Mouse (Mus musculus) heart, adult 11 months (tissue): ENCODE measurements around the gene Arpc1a.
"Not testable (repeated sequence)": the region's sequence is repeated elsewhere in the genome, so short reads cannot be mapped to it uniquely, and the experiment has no call there.

ENCODE experiments used
- DNase-seq: peaks from one replicate; pipeline ENCODE4 v3.0.0; 2022

The Arpc1a gene

DNA sequence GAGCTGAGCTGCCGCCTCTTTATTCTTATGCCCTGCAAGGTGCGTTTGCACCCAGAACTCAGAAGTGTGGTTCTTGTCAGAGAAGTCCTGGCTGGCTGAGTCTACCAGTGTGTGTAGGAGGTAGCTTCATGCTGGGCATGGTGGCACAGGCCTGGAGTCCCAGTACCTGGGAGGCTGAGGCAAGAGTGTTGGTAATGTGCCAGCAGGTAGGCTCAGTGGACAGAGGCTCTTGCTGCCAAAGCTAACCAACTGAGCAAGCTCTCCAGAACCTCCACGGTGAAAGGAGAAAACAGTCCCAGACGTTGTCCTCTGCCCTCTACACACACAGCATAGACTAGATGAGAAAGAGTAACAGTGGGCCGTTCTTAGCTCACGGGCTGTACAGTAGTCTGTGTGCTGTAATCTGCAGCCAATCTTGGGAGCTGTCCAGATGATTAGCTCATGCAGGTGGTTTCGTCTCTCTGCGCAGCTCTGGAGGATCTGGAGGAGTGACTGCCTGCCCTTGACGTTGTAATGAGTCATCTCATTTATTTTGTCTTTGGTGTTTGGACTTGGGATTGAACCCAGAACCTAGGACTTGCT is 22.2 kb downstream of the Arpc1a start:
- peak; percentile 83 for DNase-seq

DNA sequence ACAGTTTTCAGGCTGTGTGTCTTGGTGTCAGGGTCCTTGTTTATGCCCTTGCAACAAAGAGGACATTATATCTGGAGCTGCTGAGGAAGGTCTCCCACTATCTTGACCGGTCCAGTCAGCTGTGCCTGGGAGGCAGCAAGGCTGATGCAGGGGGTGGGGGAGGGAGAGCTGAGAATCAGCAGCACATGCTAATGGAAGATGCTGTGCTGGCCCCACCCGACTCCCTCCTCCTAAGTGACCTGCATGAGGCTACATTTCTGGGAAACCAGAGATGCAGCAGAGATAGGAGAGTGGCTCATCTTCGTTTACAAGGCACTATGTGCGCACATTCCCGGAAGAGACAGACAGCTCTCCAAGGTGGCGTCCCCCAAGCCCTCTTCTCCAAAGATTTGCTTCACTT is 26.8 kb downstream of the Arpc1a start:
- DNase-seq = no peak

DNA sequence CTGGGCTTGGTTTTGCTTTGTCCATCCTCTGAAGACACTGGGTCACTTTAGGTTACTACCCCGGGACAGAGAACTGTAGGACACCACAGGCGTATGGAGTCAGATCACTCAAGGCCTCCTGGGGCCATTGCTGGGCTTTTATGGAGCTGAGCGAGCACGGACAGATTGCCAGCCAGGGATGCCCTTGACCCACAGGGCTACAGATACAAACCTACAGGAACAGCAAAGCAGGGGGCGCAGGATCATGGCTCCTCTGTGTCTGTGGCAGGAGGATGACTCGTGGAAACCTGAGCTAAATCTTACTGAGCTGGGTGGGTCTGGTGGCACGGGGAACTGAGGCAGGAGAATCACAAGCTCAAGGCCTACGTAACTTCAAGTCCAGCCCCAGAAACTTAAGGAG is 28.9 kb downstream of the Arpc1a start:
- DNase-seq = no peak

DNA sequence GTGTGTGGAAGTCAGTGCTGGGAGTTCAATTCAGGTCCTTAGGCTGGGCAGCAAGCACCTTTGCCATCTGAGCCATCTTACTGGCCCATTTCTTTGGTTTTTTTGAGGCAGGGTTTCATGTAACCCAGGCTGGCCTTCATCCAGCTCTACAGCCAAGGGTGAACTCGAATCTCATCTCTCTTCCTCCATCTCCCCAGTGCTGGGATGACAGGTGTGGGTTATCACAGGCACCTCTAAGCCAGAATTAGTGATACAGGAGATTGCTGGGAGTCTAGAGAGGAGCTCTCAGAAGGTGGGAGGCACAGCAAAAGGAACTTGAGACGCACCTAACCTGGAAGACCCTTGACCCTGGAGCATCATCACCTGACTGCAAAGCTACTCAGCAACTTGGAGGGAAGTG is 29.8 kb downstream of the Arpc1a start:
- no peak for DNase-seq

DNA sequence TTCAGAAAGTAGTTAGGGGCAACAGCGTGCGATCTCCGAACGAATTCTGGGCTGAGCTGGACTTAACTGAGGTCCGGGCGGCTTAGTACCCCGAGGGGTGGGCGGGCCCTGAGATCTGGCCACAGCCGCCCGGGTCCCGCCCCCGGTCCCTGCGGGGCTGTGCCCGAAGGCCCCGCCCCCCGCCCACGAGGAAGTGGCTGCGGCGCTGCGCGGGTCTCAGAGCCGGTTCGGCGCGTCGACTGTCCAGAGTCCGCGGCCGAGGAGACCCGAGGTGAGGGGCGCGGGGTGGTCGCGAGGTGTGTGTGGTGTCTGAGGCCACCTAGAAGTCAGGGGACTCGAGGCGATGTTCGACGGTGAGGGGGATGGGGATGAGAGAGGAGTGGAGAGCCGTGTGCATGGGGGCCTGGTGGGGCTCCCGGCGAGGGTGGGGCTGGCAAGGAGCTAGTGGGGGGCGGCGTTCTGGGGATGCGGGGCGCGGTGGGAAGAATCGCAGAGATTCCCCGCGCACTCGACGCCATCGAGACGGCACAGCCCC is 30.5 kb downstream of the Arpc1a start, which contains the start of gene Arpc1b:
Gene Arpc1b, plus strand, starts transcription at position 145 of the 535 bp plus-strand sequence.
- peak; percentile 99 for DNase-seq

DNA sequence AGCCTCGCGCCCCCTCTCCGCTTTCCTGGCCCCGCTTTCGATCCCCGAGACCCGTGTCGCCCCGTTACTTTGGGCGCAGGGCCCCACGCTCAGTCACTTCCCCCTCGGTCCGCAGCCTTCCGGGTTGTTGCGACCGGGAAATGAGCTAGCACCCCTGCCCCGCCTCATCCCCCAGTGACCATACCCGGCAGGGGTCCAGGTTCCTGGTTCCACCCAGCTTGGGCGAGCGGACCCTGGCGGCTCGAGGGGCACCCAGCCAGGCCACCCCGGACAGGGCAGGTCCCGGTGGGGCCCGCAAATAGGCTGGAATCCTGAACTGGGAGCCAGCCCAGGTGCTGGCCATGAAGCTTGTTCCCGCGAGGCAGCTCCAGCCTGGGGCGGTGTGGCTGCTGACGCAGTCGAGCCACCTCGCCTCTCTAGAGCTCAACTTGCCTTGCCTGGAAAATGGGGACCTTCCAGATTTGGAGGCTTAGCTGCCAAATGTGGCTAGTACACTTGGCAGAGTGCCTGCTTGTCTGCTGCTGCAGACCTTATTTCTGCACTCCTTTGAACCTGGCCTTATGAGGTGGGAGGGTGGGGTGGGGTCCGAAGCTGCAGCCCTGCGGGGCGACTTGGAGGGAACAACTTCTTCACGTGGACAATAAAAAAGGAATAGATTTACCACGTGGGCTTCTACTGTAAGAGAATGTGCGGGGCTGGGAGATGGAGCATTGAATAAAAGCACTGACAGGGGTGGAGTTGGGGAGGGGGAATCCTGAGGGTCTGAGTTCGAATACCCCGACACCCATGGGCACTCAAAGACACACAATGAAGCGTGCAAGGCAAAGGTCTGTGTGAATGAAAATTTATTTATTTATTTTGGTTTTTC is 31.2 kb downstream of the Arpc1a start:
- peak; percentile 99 for DNase-seq

DNA sequence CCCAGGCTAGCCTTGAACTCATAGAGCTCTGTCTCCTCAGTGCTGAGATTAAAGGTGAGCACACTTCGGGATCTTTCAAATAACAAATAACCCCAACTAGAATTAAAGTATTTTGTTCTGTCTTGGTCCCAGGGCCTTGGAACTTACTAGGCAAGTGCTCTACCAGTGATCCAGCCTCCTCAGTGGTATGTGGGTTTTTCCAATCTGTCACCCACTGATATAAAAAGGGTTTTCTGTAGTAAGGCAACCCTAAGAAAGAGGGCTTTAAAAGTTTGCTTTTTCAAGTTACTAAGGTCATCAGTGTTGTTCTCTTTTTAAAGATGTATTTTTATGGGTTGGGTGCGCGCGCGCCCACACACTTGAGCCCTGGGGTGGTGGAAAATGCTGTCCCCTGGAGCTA is 32.1 kb downstream of the Arpc1a start:
- no peak for DNase-seq

DNA sequence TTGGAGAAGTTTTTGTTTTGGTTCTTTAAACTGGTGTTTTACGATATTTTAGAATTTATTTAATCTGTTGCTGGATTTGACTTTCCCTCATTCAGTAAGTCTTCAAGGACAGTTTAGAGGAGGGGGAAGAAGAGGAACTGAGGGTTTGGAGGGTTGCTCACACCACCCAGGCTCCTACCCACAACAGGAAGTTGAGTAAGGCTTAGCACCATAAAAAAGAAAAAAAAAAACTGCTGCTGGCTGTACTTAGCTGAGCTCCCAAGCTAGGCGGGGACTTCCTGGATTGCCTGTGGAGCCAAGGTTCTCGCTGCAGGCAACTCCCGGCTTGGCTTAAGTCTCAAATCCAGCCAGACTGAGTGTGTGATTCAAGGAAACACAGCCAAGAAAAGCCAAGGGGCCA is 32.7 kb downstream of the Arpc1a start:
- peak; percentile 99 for DNase-seq

DNA sequence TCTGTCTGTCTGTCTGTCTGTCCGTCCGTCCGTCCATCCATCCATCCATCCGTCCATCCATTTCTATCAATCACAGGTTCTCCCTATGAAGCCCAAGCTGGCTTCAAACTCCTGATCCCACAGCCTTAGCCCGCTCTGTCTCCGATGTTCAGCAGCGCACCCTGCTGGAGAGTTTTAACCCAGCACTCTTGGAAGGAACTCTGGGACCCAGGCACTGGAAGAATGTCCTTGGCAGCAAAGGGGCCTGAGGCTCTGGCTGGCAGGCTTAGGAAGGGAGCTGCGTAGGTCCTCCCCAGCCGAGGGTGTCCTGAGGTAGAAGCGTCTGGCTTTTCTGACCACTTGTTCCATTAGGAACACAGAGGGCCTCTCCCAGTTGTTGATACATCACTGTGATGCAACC is 33.3 kb downstream of the Arpc1a start:
- peak; percentile 98 for DNase-seq

DNA sequence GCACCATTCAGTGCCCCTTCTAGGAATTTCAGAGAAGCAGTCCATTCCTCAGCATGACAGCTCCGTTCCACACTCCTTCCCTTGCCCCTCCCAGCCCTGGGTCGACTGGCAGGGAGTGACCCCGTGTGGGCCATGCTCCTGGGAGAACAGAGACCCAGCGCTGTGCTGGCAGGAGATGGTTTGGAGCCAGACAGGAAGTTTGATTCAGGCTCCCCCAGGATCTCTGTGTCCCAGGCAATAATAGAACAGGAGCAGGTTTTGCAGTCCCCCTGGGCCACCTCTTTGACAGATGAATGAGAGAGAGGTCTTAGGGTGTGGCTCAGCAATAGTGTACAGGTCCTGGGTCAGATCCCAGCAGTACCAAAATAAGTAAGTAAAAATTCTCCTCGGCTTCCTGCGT is 34.4 kb downstream of the Arpc1a start:
- DNase-seq = peak; percentile 94

DNA sequence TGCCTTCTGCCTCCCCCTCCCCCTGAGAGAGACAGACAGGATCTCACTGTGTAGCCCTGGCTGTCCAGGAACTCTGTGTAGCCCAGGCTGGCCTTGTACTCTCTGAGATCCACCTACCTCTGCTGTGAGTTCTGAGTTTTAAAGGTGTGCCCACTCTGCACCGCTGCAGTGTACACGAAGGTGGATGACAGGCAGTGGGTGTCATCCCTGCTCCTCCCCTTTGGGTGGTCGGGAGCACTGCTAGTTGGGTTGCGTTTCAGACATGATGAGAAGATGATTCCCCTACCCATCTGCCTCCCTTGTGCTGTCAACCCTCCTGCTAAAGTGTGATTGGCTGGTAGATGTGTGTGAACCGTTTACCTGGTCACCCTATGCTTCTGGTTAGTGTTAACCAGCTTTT is 34.8 kb downstream of the Arpc1a start:
- peak; percentile 91 for DNase-seq

DNA sequence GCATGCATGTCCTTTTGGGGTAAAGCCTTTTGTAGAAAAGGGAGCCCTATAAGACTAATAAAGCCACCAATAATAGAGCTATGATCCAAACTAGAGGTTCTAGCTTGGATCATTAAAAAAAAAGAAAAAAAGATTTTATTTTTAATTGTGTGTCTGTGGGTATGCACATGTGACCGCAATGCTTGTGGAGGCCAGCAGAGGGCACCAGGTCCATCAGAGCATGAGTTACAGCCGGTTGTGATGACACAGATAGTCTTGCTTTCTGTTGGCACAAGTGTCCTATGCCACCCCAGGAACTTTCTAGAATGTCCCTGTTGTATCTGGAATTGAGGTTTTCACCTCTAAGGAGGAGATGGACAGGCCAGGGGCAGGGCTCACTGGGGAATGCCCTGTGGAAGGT is 35.8 kb downstream of the Arpc1a start:
- no peak for DNase-seq

DNA sequence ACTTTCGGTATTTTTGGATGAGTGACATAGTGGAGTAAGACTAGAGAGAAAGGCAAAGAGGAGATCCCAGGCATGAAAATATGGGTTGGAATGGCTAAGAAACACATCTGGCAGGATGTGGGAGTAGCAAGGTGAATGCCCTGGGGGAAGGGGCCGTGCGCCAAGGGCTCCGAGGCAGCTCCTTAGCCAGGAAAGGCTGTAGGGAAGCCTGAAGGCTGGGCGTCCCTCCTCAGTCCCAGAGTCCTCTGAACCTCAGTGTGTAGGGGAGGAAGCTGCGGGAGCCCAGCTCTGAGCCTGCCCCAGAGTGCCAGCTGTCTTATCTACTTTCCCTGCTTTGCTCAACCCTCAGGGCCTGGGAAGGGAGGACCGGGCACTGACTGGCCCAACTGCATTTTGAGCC is 37.3 kb downstream of the Arpc1a start:
- peak; percentile 93 for DNase-seq

DNA sequence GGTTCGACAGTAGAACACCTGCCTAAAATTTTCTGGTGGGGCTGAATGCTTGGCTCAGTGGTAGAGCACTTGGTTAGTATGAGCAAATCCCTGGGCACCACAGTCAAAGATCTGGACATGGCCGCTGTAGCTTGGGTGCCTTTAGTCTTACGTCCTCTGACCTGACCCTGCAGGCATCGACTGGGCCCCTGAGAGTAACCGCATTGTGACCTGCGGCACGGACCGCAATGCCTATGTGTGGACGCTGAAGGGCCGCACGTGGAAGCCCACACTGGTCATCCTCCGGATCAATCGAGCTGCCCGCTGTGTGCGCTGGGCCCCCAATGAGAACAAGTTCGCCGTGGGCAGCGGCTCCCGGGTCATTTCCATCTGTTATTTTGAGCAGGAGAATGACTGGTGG is 39.8 kb downstream of the Arpc1a start:
- DNase-seq = peak; percentile 86

DNA sequence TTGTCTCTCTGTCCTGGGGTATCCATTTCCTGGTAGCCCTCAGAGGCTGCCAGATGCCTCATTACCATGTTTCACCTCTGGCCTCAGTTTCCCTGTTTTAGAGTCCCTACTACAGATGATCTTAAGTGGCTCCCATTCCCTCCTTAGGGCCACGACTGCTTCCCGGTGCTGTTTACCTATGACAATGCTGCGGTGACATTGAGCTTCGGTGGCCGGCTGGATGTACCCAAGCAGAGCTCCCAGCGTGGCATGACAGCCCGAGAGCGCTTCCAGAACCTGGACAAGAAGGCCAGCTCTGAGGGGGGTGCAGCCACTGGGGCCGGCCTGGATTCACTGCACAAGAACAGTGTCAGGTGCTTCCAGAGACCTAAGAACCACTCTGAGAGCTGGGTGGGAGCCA is 43.0 kb downstream of the Arpc1a start:
- peak; percentile 90 for DNase-seq

DNA sequence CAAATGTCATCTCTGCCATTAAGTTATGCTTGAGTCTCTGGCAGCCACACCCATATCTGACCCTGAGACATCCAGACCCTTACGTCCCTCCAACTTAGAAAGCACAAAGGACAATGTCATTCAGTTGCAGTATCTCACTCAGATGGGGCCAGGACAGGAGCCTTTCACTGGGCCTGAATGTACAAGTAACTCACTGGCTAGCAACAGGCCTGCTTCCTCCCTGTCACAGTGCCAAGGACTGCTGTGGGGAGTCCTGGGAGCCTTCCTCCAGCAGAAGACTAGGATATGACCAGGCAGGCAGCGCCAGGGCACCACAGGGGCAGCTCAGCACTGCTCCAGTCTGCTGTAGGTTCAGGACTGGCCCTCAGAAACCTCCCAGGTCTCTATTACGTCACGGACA is 45.5 kb downstream of the Arpc1a start:
- no peak for DNase-seq

DNA sequence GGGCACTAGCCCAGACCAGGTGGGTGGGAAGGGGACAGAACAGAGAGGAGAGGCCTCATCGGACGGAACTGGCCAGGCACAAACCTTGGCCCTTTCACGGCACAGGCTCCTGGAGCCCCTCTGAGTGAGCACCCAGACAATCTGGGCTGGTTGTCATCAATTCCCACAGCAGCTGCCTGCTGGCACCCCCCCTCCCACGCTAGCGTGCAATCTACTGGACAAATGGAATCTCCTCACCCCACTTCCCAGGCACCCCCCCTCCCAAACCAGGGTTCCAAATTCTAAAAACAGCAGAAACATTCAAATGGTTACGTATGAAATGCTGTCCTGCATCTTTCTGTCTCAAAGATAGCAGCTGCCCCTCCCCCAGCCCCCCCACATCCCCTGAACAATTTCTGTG is 46.1 kb downstream of the Arpc1a start:
- not testable (repeated sequence) for DNase-seq

DNA sequence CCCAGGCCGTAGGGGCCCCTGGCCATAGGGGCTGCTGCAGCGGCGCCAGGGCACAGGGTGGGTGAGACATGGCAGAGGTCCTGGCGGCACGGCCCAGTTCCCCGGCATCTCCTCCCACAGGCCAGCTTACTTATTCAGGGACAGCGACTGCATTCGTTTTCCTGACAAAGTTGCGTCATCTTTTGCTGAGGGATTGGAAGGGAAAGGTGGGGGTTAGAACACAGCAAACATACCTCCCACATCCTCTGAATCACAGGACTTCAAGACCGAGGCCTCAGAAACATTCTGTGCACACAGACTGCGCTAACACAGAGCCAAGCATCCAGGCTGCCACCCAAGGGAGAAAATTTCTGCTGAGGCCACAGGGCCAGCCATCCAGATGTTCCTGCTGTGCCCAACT is 46.6 kb downstream of the Arpc1a start:
- DNase-seq = peak; percentile 95

DNA sequence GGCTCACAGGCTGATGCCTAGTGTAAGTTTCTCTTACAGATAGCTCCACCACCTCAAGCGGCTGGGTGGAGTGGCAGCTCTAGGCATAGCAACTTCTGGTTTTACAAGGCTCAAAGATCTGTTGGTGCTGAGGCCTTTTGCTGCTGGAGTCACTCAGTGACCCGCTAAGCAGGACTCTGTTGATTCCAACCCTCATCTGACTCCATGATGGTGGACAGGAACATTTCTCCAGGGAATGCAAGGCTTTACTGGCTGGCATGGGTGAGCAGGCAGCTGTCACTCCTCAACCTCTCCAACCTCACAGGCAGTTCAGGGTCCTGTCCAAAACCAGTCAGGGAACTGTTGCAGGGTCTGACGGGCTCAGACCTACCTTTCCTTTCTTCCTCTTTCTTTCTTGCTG is 47.4 kb downstream of the Arpc1a start:
- DNase-seq = no peak

DNA sequence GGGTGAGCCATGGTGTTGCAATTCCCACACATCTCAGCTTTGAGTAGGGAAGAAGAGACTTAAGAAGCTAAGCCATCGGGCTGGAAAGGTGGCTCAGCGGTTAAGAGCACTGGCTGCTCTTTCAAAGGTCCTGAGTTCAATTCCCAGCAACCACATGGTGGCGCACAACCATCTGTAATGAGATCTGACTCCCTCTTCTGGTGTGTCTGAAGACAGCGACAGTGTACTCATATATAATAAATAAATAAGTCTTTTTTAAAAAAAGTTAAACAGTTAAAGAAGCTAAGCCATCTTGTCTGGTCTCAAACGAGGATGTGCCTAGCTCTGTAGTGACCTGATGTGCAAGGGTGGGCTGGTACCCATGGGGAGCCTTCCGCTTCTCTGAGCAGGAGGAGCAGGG is 49.6 kb downstream of the Arpc1a start:
- DNase-seq = not testable (repeated sequence)

DNA sequence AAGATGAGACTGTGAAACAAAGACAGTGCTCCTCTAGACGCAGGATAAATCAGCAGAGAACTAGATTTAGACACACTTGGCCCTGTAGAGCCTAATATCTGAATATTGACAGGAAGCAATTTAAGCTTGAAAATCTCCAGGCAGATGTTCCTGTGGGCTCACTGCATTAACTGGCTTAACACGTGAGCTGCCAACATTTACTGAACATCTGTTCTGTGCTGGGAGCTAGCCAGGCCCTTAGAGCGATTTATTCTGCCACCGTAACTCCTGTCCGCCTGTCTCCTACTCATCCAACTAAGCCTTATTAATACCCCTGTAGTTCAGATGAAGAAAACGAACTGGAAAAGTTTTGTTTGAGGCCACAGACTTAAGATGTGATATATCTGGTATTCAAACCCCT is 55.2 kb downstream of the Arpc1a start:
- no peak for DNase-seq

DNA sequence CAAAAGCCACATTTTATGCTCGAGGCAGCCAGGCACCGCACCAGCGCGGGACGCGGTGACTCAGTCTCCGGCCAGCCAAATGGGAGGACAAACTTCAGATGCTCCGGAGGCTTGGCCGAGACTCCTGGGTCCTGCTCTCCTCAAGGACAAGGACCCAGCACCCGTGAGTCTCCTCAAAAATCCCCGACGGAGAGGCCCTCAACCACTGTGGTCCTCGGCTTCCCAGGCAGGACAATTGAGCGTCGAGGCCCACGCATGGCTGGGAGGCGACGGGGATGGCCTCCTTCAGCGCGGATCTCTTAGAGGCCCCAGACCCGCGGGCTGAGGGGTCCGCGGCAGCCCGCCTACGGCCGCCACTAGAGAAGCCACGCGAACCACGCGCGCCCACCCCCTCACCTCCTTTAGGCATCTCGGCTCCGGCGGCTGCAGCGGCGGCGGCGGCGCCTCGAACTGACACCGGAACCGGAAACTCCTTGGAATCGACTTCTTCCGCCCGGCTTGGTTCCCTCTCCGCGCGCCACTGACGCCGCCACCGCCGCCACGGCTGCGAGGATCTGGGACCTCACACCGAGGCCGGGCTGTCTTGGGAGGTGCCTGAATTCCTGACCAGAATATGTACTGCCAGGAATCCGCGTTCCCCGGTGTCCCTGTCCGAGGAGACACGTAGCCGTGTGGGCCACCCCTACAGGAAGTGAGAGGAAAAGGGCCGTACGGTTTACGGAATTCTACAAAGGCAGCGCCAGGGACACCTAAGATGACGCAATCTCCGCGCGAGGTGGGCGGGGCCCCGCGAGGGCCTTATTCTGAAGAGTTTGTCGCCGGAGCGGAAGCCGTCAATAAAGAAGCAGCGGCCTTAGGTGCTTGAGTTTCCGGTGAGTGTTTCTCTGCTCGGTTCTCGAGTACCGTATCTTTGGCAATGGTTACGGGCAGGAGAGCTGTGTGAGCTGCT is 56.2 kb downstream of the Arpc1a start, which contains the start of the genes Pdap1 and Bud31:
Gene Pdap1, minus strand, starts transcription at position 668 of the 949 bp plus-strand sequence.
Gene Bud31, plus strand, starts transcription at position 792 of the 949 bp plus-strand sequence.
- DNase-seq = peak; percentile 99

DNA sequence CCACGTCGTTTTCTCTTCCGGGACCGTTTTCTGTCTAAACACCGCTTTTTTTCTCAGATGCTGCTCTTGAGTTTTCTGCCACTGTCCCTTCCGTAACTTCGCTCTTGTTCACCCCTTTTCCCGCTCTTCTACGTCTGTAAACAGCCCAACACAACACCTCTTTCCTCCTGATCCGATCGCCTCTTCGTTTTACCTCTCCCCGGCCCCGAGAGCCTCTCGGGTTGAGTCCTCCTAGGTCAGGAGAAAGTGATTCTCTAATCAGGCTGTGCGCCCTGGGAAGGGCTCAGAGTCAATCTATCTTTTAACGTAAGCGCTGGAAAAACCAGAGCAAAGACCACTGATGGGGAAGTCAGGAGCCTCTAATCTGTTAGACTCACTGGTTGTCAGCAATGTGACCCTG is 57.0 kb downstream of the Arpc1a start:
- peak; percentile 92 for DNase-seq
